Mouse (Mus musculus) CH12.LX (cell line): ENCODE measurements around the gene Cnih3. TPM values are rescaled to one million over a fixed set of nuclear protein-coding genes. Genes with fewer than 3 reads are reported as not detected.

ENCODE experiments used
- DNase-seq: peaks from one replicate; pipeline ENCODE4 v3.0.0-alpha.2; 2013; ENCODE audit errors: extremely low read depth
- H3K27ac ChIP-seq: 2 replicates; pipeline ENCODE4 v1.5.1; 2012; ENCODE audit warnings: low read depth, mild to moderate bottlenecking, control low read depth, moderate library complexity; ENCODE audit not compliant: insufficient read depth
- H3K27me3 ChIP-seq: replicated peaks from 2 replicates; pipeline ENCODE3; 2012; ENCODE audit warnings: inconsistent platforms
- H3K36me3 ChIP-seq, 2 experiments: replicated peaks in 1 of 2; 2 replicates each; pipeline versions ENCODE3 to v1.6.1; 2012; ENCODE audit warnings: inconsistent platforms in 1 of 2, low read length in 1 of 2, mild to moderate bottlenecking in 1 of 2, mixed read lengths in 1 of 2, moderate library complexity in 1 of 2; ENCODE audit not compliant: control insufficient read depth in 1 of 2, insufficient read depth in 1 of 2
- H3K4me1 ChIP-seq, 2 experiments: 2 replicates each; pipeline ENCODE4 v1.6.1; 2012; ENCODE audit warnings: inconsistent platforms in 1 of 2, moderate library complexity in 1 of 2; ENCODE audit not compliant: insufficient read depth in 2 of 2, control insufficient read depth in 1 of 2
- H3K4me2 ChIP-seq: 2 replicates; pipeline ENCODE4 v1.6.1; 2012; ENCODE audit warnings: low read depth, mild to moderate bottlenecking, control low read depth; ENCODE audit not compliant: poor library complexity, insufficient read depth, severe bottlenecking
- H3K4me3 ChIP-seq, 3 experiments: fragments of 150-350 bp in 1 of 3; sonication (generic) in 1 of 3; replicated peaks in 1 of 3; 2 replicates each; pipeline versions ENCODE3 to v1.5.1; 2011 to 2012; ENCODE audit warnings: low read depth in 2 of 3, low read length in 2 of 3, mild to moderate bottlenecking in 2 of 3, moderate library complexity in 2 of 3, control low read depth in 1 of 3, improper control_type of control experiment in 1 of 3, inconsistent platforms in 1 of 3, mixed read lengths in 1 of 3; ENCODE audit not compliant: poor library complexity in 1 of 3
- H3K79me2 ChIP-seq: replicated peaks from 2 replicates; pipeline ENCODE4 v1.6.1; 2012; ENCODE audit warnings: mild to moderate bottlenecking, moderate library complexity; ENCODE audit not compliant: control insufficient read depth, poor library complexity, insufficient read depth, severe bottlenecking; ENCODE audit errors: extremely low read depth
- H3K9ac ChIP-seq: 2 replicates; pipeline ENCODE4 v1.6.1; 2012; ENCODE audit warnings: low read depth, mild to moderate bottlenecking, control low read depth, moderate library complexity; ENCODE audit not compliant: insufficient read depth
- H3K9me3 ChIP-seq: replicated peaks from 2 replicates; pipeline ENCODE3; 2012; ENCODE audit warnings: low read length, inconsistent platforms, mixed read lengths
- BHLHE40 ChIP-seq: IDR thresholded peaks from 2 replicates; pipeline ENCODE4 v1.6.1; 2011; ENCODE audit warnings: mild to moderate bottlenecking, low read depth, low read length, improper control_type of control experiment
- CHD1 ChIP-seq: IDR thresholded peaks from 2 replicates; pipeline ENCODE4 v1.6.1; 2012; ENCODE audit warnings: low read depth, low read length, improper control_type of control experiment, inconsistent platforms
- CHD2 ChIP-seq: IDR thresholded peaks from 2 replicates; pipeline ENCODE4 v1.6.1; 2011; ENCODE audit warnings: low read length, improper control_type of control experiment
- CTCF ChIP-seq, 2 experiments: IDR thresholded peaks in 1 of 2; conservative IDR thresholded peaks in 1 of 2; 2 replicates each; pipeline ENCODE4 v1.5.1; 2011 to 2012; ENCODE audit warnings: low read depth in 2 of 2, low read length in 2 of 2, improper control_type of control experiment in 1 of 2, inconsistent platforms in 1 of 2, mild to moderate bottlenecking in 1 of 2, moderate library complexity in 1 of 2
- EP300 ChIP-seq: IDR thresholded peaks from 2 replicates; pipeline ENCODE4 v1.6.1; 2011; ENCODE audit warnings: low read length, improper control_type of control experiment
- GABPA ChIP-seq: IDR thresholded peaks from 2 replicates; pipeline ENCODE4 v1.6.1; 2012; ENCODE audit warnings: low read depth, low read length, improper control_type of control experiment, inconsistent platforms; ENCODE audit not compliant: insufficient replicate concordance
- JUN ChIP-seq: IDR thresholded peaks from 2 replicates; pipeline ENCODE4 v1.6.1; 2011; ENCODE audit warnings: low read depth, mild to moderate bottlenecking, low read length, improper control_type of control experiment, moderate library complexity; ENCODE audit not compliant: insufficient read depth
- JUND ChIP-seq: conservative IDR thresholded peaks from 2 replicates; pipeline ENCODE4 v1.6.1; 2011; ENCODE audit warnings: low read depth, low read length, improper control_type of control experiment
- MAFK ChIP-seq: IDR thresholded peaks from 2 replicates; pipeline ENCODE4 v1.6.1; 2011; ENCODE audit warnings: low read length, improper control_type of control experiment; ENCODE audit not compliant: insufficient replicate concordance
- MAZ ChIP-seq: IDR thresholded peaks from 2 replicates; pipeline ENCODE4 v1.6.1; 2012; ENCODE audit warnings: low read depth, mild to moderate bottlenecking, inconsistent platforms, low read length, improper control_type of control experiment, moderate library complexity
- MEF2A ChIP-seq: IDR thresholded peaks from 2 replicates; pipeline ENCODE4 v1.6.1; 2014; ENCODE audit warnings: low read depth, mild to moderate bottlenecking, inconsistent platforms, low read length, improper control_type of control experiment, borderline replicate concordance
- NRF1 ChIP-seq: IDR thresholded peaks from 2 replicates; pipeline ENCODE4 v1.6.1; 2014; ENCODE audit warnings: low read depth, mild to moderate bottlenecking, inconsistent platforms, low read length, improper control_type of control experiment, moderate library complexity
- PAX5 ChIP-seq: IDR thresholded peaks from 2 replicates; pipeline ENCODE4 v1.6.1; 2012; ENCODE audit warnings: low read length, inconsistent platforms, mixed read lengths
- RAD21 ChIP-seq: IDR thresholded peaks from 2 replicates; pipeline ENCODE4 v1.6.1; 2011; ENCODE audit warnings: low read depth, mild to moderate bottlenecking, low read length, improper control_type of control experiment, moderate library complexity
- RCOR1 ChIP-seq: conservative IDR thresholded peaks from 2 replicates; pipeline ENCODE4 v1.6.1; 2012; ENCODE audit warnings: low read depth, mild to moderate bottlenecking, inconsistent platforms, low read length, improper control_type of control experiment
- SMC3 ChIP-seq: IDR thresholded peaks from 2 replicates; pipeline ENCODE4 v1.6.1; 2011; ENCODE audit warnings: low read depth, low read length, improper control_type of control experiment
- TBP ChIP-seq: conservative IDR thresholded peaks from 2 replicates; pipeline ENCODE4 v1.6.1; 2011; ENCODE audit warnings: low read depth, low read length, improper control_type of control experiment
- TCF12 ChIP-seq: IDR thresholded peaks from 2 replicates; pipeline ENCODE4 v1.6.1; 2014; ENCODE audit warnings: low read depth, mild to moderate bottlenecking, inconsistent platforms, low read length, improper control_type of control experiment
- UBTF ChIP-seq: IDR thresholded peaks from 2 replicates; pipeline ENCODE4 v1.6.1; 2012; ENCODE audit warnings: low read depth, mild to moderate bottlenecking, inconsistent platforms, low read length, improper control_type of control experiment, moderate library complexity
- ZKSCAN1 ChIP-seq: IDR thresholded peaks from 2 replicates; pipeline ENCODE4 v1.6.1; 2012; ENCODE audit warnings: low read depth, inconsistent platforms, low read length, improper control_type of control experiment, borderline replicate concordance
- ZMIZ1 ChIP-seq: IDR thresholded peaks from 2 replicates; pipeline ENCODE4 v1.6.1; 2012; ENCODE audit warnings: low read depth, mild to moderate bottlenecking, inconsistent platforms, low read length, improper control_type of control experiment
- ZNF384 ChIP-seq: IDR thresholded peaks from 2 replicates; pipeline ENCODE4 v1.6.1; 2012; ENCODE audit warnings: low read depth, low read length, improper control_type of control experiment, inconsistent platforms
- dilution Hi-C: fragments of 300-500 bp; cut with MboI; formaldehyde crosslinking; loops from 2 replicates; pipeline ENCODE4 v1.14.3; 2020; ENCODE audit warnings: low sequenced_read_pairs; ENCODE audit not compliant: extremely low pct_unique_long_range_greater_than_20kb, extremely low pct_ligation_motif_present
- in situ Hi-C: fragments of 300-500 bp; cut with MboI; formaldehyde crosslinking; loops from 3 replicates; pipeline ENCODE4 v1.14.3; 2019; ENCODE audit warnings: low sequenced_read_pairs, low pct_ligation_motif_present, low pct_unique_long_range_greater_than_20kb, mixed read lengths
- polyA plus RNA-seq: library from polyadenylated mRNA; unstranded; fragments of >175 nt; gene quantifications from 2 replicates; pipeline ENCODE4 v1.2.1, GENCODE M21; 2012; ENCODE audit warnings: low read depth; ENCODE audit not compliant: insufficient read length
- total RNA-seq, 2 experiments: library from RNA; depleted of rRNA; stranded (reverse); fragments of 300-350 nt in 1 of 2; fragments of >200 nt in 1 of 2; gene quantifications; 2 replicates each; pipeline ENCODE4 v1.2.3; 2012 to 2014

The Cnih3 gene
- total and polyA plus RNA-seq, 3 experiments: not detected

DNA sequence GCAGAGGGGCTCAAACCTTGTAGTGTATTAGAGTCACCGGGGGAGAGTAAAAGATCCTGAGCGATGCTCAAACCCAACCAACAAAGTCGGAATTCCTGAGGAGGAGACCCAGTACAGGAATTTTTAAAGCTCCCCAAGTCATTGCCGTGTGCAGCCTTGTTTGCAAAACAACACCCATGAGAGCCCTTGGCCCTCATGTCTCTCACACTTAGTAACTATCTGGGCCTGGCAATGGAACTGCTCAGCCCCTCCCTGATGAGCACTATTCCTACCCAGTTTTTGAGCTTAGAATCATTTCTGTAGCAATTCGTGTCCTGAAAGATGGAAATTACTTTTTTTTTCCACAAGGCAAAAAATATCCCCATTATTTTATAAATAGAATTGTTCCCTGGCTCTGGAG lies 74.0 kb downstream of the Cnih3 start:
- H3K9me3 ChIP-seq: no peaks in the 10 kb centered on the region
- no peaks in the 10 kb centered on the region for H3K79me2 ChIP-seq
- no peak overlapping the region for H3K4me2 ChIP-seq
- peaks cover 0 to 10% of the 10 kb centered on the region in 2 experiments; a peak in 1 of 4 replicates for H3K4me1 ChIP-seq
- H3K36me3 ChIP-seq: no peaks in the 10 kb centered on the region
- TF ChIP-seq BHLHE40: no peak
- no peak for TF ChIP-seq RAD21
- TF ChIP-seq MAZ: no peak
- TF ChIP-seq JUN: no peak
- no peak for TF ChIP-seq UBTF
- TF ChIP-seq GABPA: no peak
- no peak for TF ChIP-seq ZMIZ1
- no peak for TF ChIP-seq MEF2A
- TF ChIP-seq JUND: no peak
- TF ChIP-seq ZKSCAN1: no peak
- TF ChIP-seq ZNF384: no peak
- TF ChIP-seq CTCF (conservative IDR thresholded peaks at IDR 0.05 in 1 of 2, IDR thresholded peaks at IDR 0.05 in 1 of 2; ENCODE audit: low read depth in 2 of 2, low read length in 2 of 2): no peak
- no peak for TF ChIP-seq PAX5
- TF ChIP-seq MAFK: no peak
- no peak for TF ChIP-seq TCF12
- no peak for TF ChIP-seq EP300
- TF ChIP-seq SMC3: no peak
- H3K4me3 ChIP-seq: no peak overlapping the region
- in situ Hi-C loops: no loop called here
- H3K9ac ChIP-seq: no peak overlapping the region
- DNase-seq: no peak
- dilution Hi-C loops: no loop called here
- peaks cover 2% of the 10 kb centered on the region for H3K27me3 ChIP-seq
- H3K27ac ChIP-seq: no peak overlapping the region

DNA sequence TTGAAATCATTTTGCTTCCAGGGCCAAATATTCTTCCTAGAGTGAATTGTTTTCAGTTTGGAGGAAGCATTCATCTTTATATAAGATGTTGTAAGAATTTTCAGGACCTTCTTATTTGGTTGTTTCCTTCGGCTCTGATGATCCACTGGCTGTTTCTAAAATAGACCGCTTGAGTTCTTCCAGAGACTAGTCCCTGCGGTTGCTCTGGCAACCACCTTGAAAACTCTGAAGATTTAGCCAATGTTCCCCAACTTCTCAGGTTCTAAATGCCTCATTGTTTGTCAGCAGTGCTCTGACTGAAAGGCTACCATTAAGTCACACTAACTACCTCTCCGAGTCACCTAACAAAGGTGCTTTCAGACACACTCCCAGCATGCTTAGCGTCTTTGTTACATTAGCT lies 80.8 kb downstream of the Cnih3 start:
- no peak for DNase-seq
- no peaks in the 10 kb centered on the region for H3K27me3 ChIP-seq
- H3K4me1 ChIP-seq: peaks cover 0 to 10% of the 10 kb centered on the region in 2 experiments; a peak in 1 of 4 replicates
- H3K27ac ChIP-seq: no peak overlapping the region
- H3K79me2 ChIP-seq: no peaks in the 10 kb centered on the region
- H3K36me3 ChIP-seq: no peaks in the 10 kb centered on the region
- no peak overlapping the region for H3K4me3 ChIP-seq
- in situ Hi-C loops (no loop called here), dilution Hi-C loops (no loop called here)
- no peak for TF ChIP-seq TCF12
- TF ChIP-seq TBP: no peak
- no peak for TF ChIP-seq EP300
- TF ChIP-seq CTCF (conservative IDR thresholded peaks at IDR 0.05 in 1 of 2, IDR thresholded peaks at IDR 0.05 in 1 of 2; ENCODE audit: low read depth in 2 of 2, low read length in 2 of 2): no peak
- TF ChIP-seq CHD1: no peak
- TF ChIP-seq MAFK: no peak
- TF ChIP-seq CHD2: no peak
- TF ChIP-seq BHLHE40: no peak
- TF ChIP-seq NRF1: no peak
- TF ChIP-seq ZNF384: no peak
- no peak for TF ChIP-seq RCOR1
- H3K9me3 ChIP-seq: no peaks in the 10 kb centered on the region
- no peak overlapping the region for H3K4me2 ChIP-seq
- no peak overlapping the region for H3K9ac ChIP-seq
